Mouse (Mus musculus) megakaryocyte, embryonic 14.5 days (primary cell): ENCODE measurements around the gene Gast. TPM values are rescaled to one million over a fixed set of nuclear protein-coding genes. Genes with fewer than 3 reads are reported as not detected.

Experiments
- H3K27me3 ChIP-seq: replicated peaks from 2 replicates; pipeline ENCODE3; 2012; ENCODE audit warnings: inconsistent platforms
- H3K36me3 ChIP-seq: replicated peaks from 2 replicates; pipeline ENCODE3; 2012; ENCODE audit warnings: low read length, inconsistent platforms, mixed read lengths
- H3K4me1 ChIP-seq: 2 replicates; pipeline ENCODE4 v1.6.1; 2012; ENCODE audit warnings: inconsistent platforms
- H3K4me3 ChIP-seq: replicated peaks from 2 replicates; pipeline ENCODE3; 2012; ENCODE audit warnings: moderate library complexity, mild to moderate bottlenecking, inconsistent platforms
- H3K9me3 ChIP-seq: 2 replicates; pipeline ENCODE4 v1.6.1; 2012; ENCODE audit warnings: inconsistent platforms
- FLI1 ChIP-seq: IDR thresholded peaks from 2 replicates; pipeline ENCODE4 v1.6.1; 2012; ENCODE audit warnings: low read length, inconsistent platforms, mixed read lengths
- GATA1 ChIP-seq: IDR thresholded peaks from 3 replicates; pipeline ENCODE4 v1.6.1; 2012; ENCODE audit warnings: mixed read lengths, low read length, inconsistent platforms, borderline replicate concordance
- polyA plus RNA-seq: library from polyadenylated mRNA; stranded (reverse); fragments of >175 nt; gene quantifications from 2 replicates; pipeline ENCODE4 v1.2.3, GENCODE M21; 2012; ENCODE audit warnings: low replicate concordance; ENCODE audit not compliant: insufficient read depth

Gene Gast
- polyA plus RNA-seq, 1 experiment, result not detected

GRCm38 (mm10) chr11:100369145-100369544 lies 34.9 kb downstream of the Gast start:
- H3K4me1 ChIP-seq, result peaks cover 34% of the 10 kb centered on the region
- TF ChIP-seq FLI1, result no peak
- no peak for TF ChIP-seq GATA1
- H3K36me3 ChIP-seq, result peaks cover 2% of the 10 kb centered on the region
- no peaks in the 10 kb centered on the region for H3K9me3 ChIP-seq
- no peak overlapping the region for H3K4me3 ChIP-seq
- H3K27me3 ChIP-seq, result peaks cover 46% of the 10 kb centered on the region

GRCm38 (mm10) chr11:100369822-100370221 lies 35.6 kb downstream of the Gast start:
- Histone ChIP-seq H3K9me3 (no peaks in the 10 kb centered on the region), H3K4me3 (no peak overlapping the region), H3K27me3 (peaks cover 42% of the 10 kb centered on the region), H3K36me3 (peaks cover 4% of the 10 kb centered on the region), H3K4me1 (peaks cover 36% of the 10 kb centered on the region)
- TF ChIP-seq FLI1 (no peak), GATA1 (no peak)

GRCm38 (mm10) chr11:100371981-100372558 lies 37.9 kb downstream of the Gast start:
- Histone ChIP-seq H3K4me3 (no peak overlapping the region), H3K4me1 (peaks cover 30% of the 10 kb centered on the region), H3K27me3 (peaks cover 36% of the 10 kb centered on the region), H3K9me3 (no peaks in the 10 kb centered on the region), H3K36me3 (peaks cover 7% of the 10 kb centered on the region)
- TF ChIP-seq FLI1 (no peak), GATA1 (no peak)

GRCm38 (mm10) chr11:100375127-100375526 lies 40.9 kb downstream of the Gast start:
- peaks cover 10% of the 10 kb centered on the region for H3K36me3 ChIP-seq
- TF ChIP-seq GATA1 (no peak), FLI1 (no peak)

GRCm38 (mm10) chr11:100376005-100376404 lies 41.8 kb downstream of the Gast start:
- no peaks in the 10 kb centered on the region for H3K9me3 ChIP-seq
- H3K4me3 ChIP-seq, result no peak overlapping the region
- TF ChIP-seq FLI1, result no peak
- TF ChIP-seq GATA1, result no peak
- peaks cover 10% of the 10 kb centered on the region for H3K36me3 ChIP-seq
- H3K4me1 ChIP-seq, result peaks cover 14% of the 10 kb centered on the region
- H3K27me3 ChIP-seq, result peaks cover 28% of the 10 kb centered on the region

More at GRCm38 (mm10) chr11:100375127-100375526, 40.9 kb downstream of the Gast start:
- Histone ChIP-seq H3K9me3 (no peaks in the 10 kb centered on the region), H3K27me3 (peaks cover 29% of the 10 kb centered on the region), H3K4me3 (no peak overlapping the region), H3K4me1 (peaks cover 16% of the 10 kb centered on the region)

GRCm38 (mm10) chr11:100376746-100377389 lies 42.7 kb downstream of the Gast start:
- Histone ChIP-seq H3K9me3 (no peaks in the 10 kb centered on the region), H3K36me3 (peaks cover 10% of the 10 kb centered on the region), H3K4me3 (no peak overlapping the region), H3K4me1 (peaks cover 11% of the 10 kb centered on the region), H3K27me3 (peaks cover 32% of the 10 kb centered on the region)
- TF ChIP-seq FLI1 (no peak), GATA1 (no peak)

- Histone ChIP-seq H3K36me3 (peaks cover 10% of the 10 kb centered on the region), H3K4me3 (no peak overlapping the region), H3K4me1 (peaks cover 14% of the 10 kb centered on the region), H3K27me3 (peaks cover 30% of the 10 kb centered on the region), H3K9me3 (no peaks in the 10 kb centered on the region)
- no peak for TF ChIP-seq FLI1
- TF ChIP-seq GATA1, result no peak
These were observed 43.8 kb downstream of the Gast start for GRCm38 (mm10) chr11:100377989-100378388.

GRCm38 (mm10) chr11:100378446-100378845 lies 44.2 kb downstream of the Gast start:
- H3K9me3 ChIP-seq, result no peaks in the 10 kb centered on the region
- H3K27me3 ChIP-seq, result peaks cover 34% of the 10 kb centered on the region
- peaks cover 10% of the 10 kb centered on the region for H3K36me3 ChIP-seq
- H3K4me1 ChIP-seq, result peaks cover 15% of the 10 kb centered on the region
- no peak overlapping the region for H3K4me3 ChIP-seq
- TF ChIP-seq FLI1, result no peak
- TF ChIP-seq GATA1, result no peak

GRCm38 (mm10) chr11:100379311-100379710 lies 45.1 kb downstream of the Gast start:
- Histone ChIP-seq H3K4me1 (peaks cover 10% of the 10 kb centered on the region), H3K9me3 (no peaks in the 10 kb centered on the region), H3K36me3 (peaks cover 6% of the 10 kb centered on the region), H3K27me3 (peaks cover 33% of the 10 kb centered on the region), H3K4me3 (no peak overlapping the region)
- TF ChIP-seq GATA1 (no peak), FLI1 (no peak)

- peaks cover 18% of the 10 kb centered on the region for H3K4me1 ChIP-seq
- H3K27me3 ChIP-seq, result peaks cover 50% of the 10 kb centered on the region
- no peak overlapping the region for H3K4me3 ChIP-seq
- H3K36me3 ChIP-seq, result peaks cover 3% of the 10 kb centered on the region
- H3K9me3 ChIP-seq, result no peaks in the 10 kb centered on the region
- no peak for TF ChIP-seq GATA1
- no peak for TF ChIP-seq FLI1
These were observed 48.5 kb downstream of the Gast start for GRCm38 (mm10) chr11:100382682-100383081.
